Mouse (Mus musculus) forebrain, embryonic 16.5 days (tissue): ENCODE measurements around the gene Mob4. TPM values are rescaled to one million over a fixed set of nuclear protein-coding genes. Genes with fewer than 3 reads are reported as not detected.

Experiments
- ATAC-seq: fragments of 200-750 bp; cut with Nextera tagmentation; 2 replicates; pipeline ENCODE4 v1.8.0; 2017; ENCODE audit warnings: mild to moderate bottlenecking, moderate library complexity
- H3K27ac ChIP-seq: fragments of 300-500 bp; sonication (generic); 2 replicates; pipeline ENCODE4 v1.5.1; 2014; ENCODE audit warnings: low read length, control low read depth
- H3K27me3 ChIP-seq: fragments of 300-500 bp; sonication (generic); replicated peaks from 2 replicates; pipeline ENCODE4 v1.6.1; 2014; ENCODE audit warnings: low read length; ENCODE audit not compliant: control insufficient read depth, insufficient read depth
- H3K36me3 ChIP-seq: fragments of 300-500 bp; sonication (generic); 2 replicates; pipeline ENCODE4 v1.6.1; 2014; ENCODE audit not compliant: control insufficient read depth, insufficient read depth
- H3K4me1 ChIP-seq: fragments of 300-500 bp; sonication (generic); replicated peaks from 2 replicates; pipeline ENCODE4 v1.6.1; 2014; ENCODE audit warnings: low read length; ENCODE audit not compliant: control insufficient read depth, insufficient read depth
- H3K4me2 ChIP-seq: fragments of 300-500 bp; sonication (generic); 2 replicates; pipeline ENCODE4 v1.6.1; 2014; ENCODE audit warnings: mild to moderate bottlenecking, low read length, control low read depth
- H3K4me3 ChIP-seq: fragments of 300-500 bp; sonication (generic); replicated peaks from 2 replicates; pipeline ENCODE4 v1.5.1; 2014; ENCODE audit warnings: mild to moderate bottlenecking, low read length, control low read depth
- H3K9ac ChIP-seq: fragments of 300-500 bp; sonication (generic); replicated peaks from 2 replicates; pipeline ENCODE4 v1.6.1; 2014; ENCODE audit warnings: low read depth, low read length, control low read depth
- H3K9me3 ChIP-seq: fragments of 300-500 bp; sonication (generic); 2 replicates; pipeline ENCODE4 v1.6.1; 2016; ENCODE audit warnings: low read length; ENCODE audit not compliant: control insufficient read depth
- WGBS: fragments of 180-500 bp; shearing (Covaris S2); extraction: QIAGEN DNeasy Blood & Tissue Kit; methylation state at CpG from one replicate; pipeline ENCODE4 v1.1.7; 2014; 5-methylcytosine and 5-hydroxymethylcytosine counted together
- polyA plus RNA-seq: library from polyadenylated mRNA; unstranded; fragments of >200 nt; fragmentation: Nextera tagmentation; extraction: Ambion mirVana; gene quantifications from 2 replicates; pipeline ENCODE4 v1.2.1, GENCODE M21; 2015

Gene Mob4
- polyA plus RNA-seq, 1 experiment from 2014 or later = 194 TPM

GRCm38 (mm10) chr1:55129716-55130115, 1.3 kb upstream of the Mob4 start:
- H3K4me1 ChIP-seq = peaks cover 19% of the 10 kb centered on the region
- H3K4me2 ChIP-seq = no peak overlapping the region
- no peaks in the 10 kb centered on the region for H3K36me3 ChIP-seq
- no peak for ATAC-seq
- no peak overlapping the region for H3K4me3 ChIP-seq
- WGBS = 97% methylated on average over 5 of the region's 5 CpGs
- H3K27me3 ChIP-seq = no peaks in the 10 kb centered on the region
- no peaks in the 10 kb centered on the region for H3K9me3 ChIP-seq
- H3K9ac ChIP-seq = no peak overlapping the region
- no peak overlapping the region for H3K27ac ChIP-seq

- 74% methylated on average over 10 of the region's 10 CpGs for WGBS
- peak overlapping the region; percentile 99 for H3K4me3 ChIP-seq
- H3K27ac ChIP-seq = peak overlapping the region; percentile 93
- no peaks in the 10 kb centered on the region for H3K36me3 ChIP-seq
- peak overlapping the region; percentile 99 for H3K9ac ChIP-seq
- H3K4me2 ChIP-seq = peak overlapping the region; percentile 70
- no peaks in the 10 kb centered on the region for H3K27me3 ChIP-seq
- H3K9me3 ChIP-seq = no peaks in the 10 kb centered on the region
- no peak for ATAC-seq
- peaks cover 19% of the 10 kb centered on the region for H3K4me1 ChIP-seq
Observed at GRCm38 (mm10) chr1:55130190-55130916, 678 bp upstream of the Mob4 start.

- H3K27me3 ChIP-seq = no peaks in the 10 kb centered on the region
- WGBS = under 1% methylated on average over 42 of the region's 47 CpGs
- no peaks in the 10 kb centered on the region for H3K9me3 ChIP-seq
- H3K4me2 ChIP-seq = peak overlapping the region; percentile 79
- H3K9ac ChIP-seq = peak overlapping the region; percentile 99
- peak; percentile 83; the same call in 1 of the 2 replicates for ATAC-seq
- peak overlapping the region; percentile 97 for H3K27ac ChIP-seq
- H3K4me1 ChIP-seq = peaks cover 19% of the 10 kb centered on the region
- no peaks in the 10 kb centered on the region for H3K36me3 ChIP-seq
- H3K4me3 ChIP-seq = peak overlapping the region; percentile 99
Observed at GRCm38 (mm10) chr1:55131424-55132014, 488 bp downstream of the Mob4 start.

GRCm38 (mm10) chr1:55132308-55132707, 1.3 kb downstream of the Mob4 start:
- H3K27ac ChIP-seq = no peak overlapping the region
- H3K4me1 ChIP-seq = peaks cover 19% of the 10 kb centered on the region
- peak overlapping the region; percentile 99 for H3K4me3 ChIP-seq
- 70% methylated on average over 4 of the region's 4 CpGs for WGBS
- no peaks in the 10 kb centered on the region for H3K27me3 ChIP-seq
- H3K9ac ChIP-seq = peak overlapping the region; percentile 99
- peak overlapping the region; percentile 79 for H3K4me2 ChIP-seq
- H3K36me3 ChIP-seq = no peaks in the 10 kb centered on the region
- no peaks in the 10 kb centered on the region for H3K9me3 ChIP-seq
- no peak for ATAC-seq

GRCm38 (mm10) chr1:55133173-55133572, 2.1 kb downstream of the Mob4 start:
- H3K9ac ChIP-seq = no peak overlapping the region
- H3K27ac ChIP-seq = no peak overlapping the region
- peaks cover 19% of the 10 kb centered on the region for H3K4me1 ChIP-seq
- H3K4me3 ChIP-seq = no peak overlapping the region
- H3K36me3 ChIP-seq = no peaks in the 10 kb centered on the region
- ATAC-seq = no peak
- H3K27me3 ChIP-seq = no peaks in the 10 kb centered on the region
- WGBS = 79% methylated on average over 2 of the region's 2 CpGs
- H3K9me3 ChIP-seq = no peaks in the 10 kb centered on the region
- no peak overlapping the region for H3K4me2 ChIP-seq

- ATAC-seq = no peak
- Histone ChIP-seq H3K9me3 (no peaks in the 10 kb centered on the region), H3K4me2 (no peak overlapping the region), H3K27me3 (no peaks in the 10 kb centered on the region), H3K4me1 (peaks cover 19% of the 10 kb centered on the region), H3K27ac (no peak overlapping the region), H3K9ac (no peak overlapping the region), H3K36me3 (0 out of 2 replicates have a peak, but pooled peaks cover 3% of the 10 kb centered on the region), H3K4me3 (no peak overlapping the region)
- WGBS = 94% methylated on average over 3 of the region's 3 CpGs
Observed at GRCm38 (mm10) chr1:55134301-55134700, 3.3 kb downstream of the Mob4 start.

- no peak overlapping the region for H3K27ac ChIP-seq
- peaks cover 16% of the 10 kb centered on the region for H3K4me1 ChIP-seq
- ATAC-seq = no peak
- H3K4me3 ChIP-seq = no peak overlapping the region
- no peaks in the 10 kb centered on the region for H3K27me3 ChIP-seq
- 100% methylated on average over 1 of the region's 1 CpGs for WGBS
- H3K4me2 ChIP-seq = no peak overlapping the region
- H3K9me3 ChIP-seq = no peaks in the 10 kb centered on the region
- no peak overlapping the region for H3K9ac ChIP-seq
- H3K36me3 ChIP-seq = peaks cover 5% of the 10 kb centered on the region; the same call in 1 of the 2 replicates
Observed at GRCm38 (mm10) chr1:55135846-55136245, 4.8 kb downstream of the Mob4 start.

- peaks cover 16% of the 10 kb centered on the region for H3K36me3 ChIP-seq
- no peak overlapping the region for H3K4me2 ChIP-seq
- H3K4me3 ChIP-seq = no peak overlapping the region
- 98% methylated on average over 4 of the region's 4 CpGs for WGBS
- H3K27me3 ChIP-seq = no peaks in the 10 kb centered on the region
- no peak for ATAC-seq
- H3K9ac ChIP-seq = no peak overlapping the region
- no peak overlapping the region for H3K27ac ChIP-seq
- H3K4me1 ChIP-seq = no peaks in the 10 kb centered on the region
- H3K9me3 ChIP-seq = no peaks in the 10 kb centered on the region
Observed at GRCm38 (mm10) chr1:55144338-55144737, 13.3 kb downstream of the Mob4 start.

- no peak for ATAC-seq
- H3K27ac ChIP-seq = no peak overlapping the region
- no peaks in the 10 kb centered on the region for H3K27me3 ChIP-seq
- no peak overlapping the region for H3K4me3 ChIP-seq
- H3K36me3 ChIP-seq = peaks cover 23% of the 10 kb centered on the region
- no peaks in the 10 kb centered on the region for H3K4me1 ChIP-seq
- 91% methylated on average over 7 of the region's 7 CpGs for WGBS
- H3K9ac ChIP-seq = no peak overlapping the region
- H3K9me3 ChIP-seq = no peaks in the 10 kb centered on the region
- H3K4me2 ChIP-seq = no peak overlapping the region
Observed at GRCm38 (mm10) chr1:55145556-55145955, 14.5 kb downstream of the Mob4 start.
